Mouse (Mus musculus) 416B (cell line): ENCODE measurements around the gene Rin2.
"Not testable (repeated sequence)": the region's sequence is repeated elsewhere in the genome, so short reads cannot be mapped to it uniquely, and the experiment has no call there.

Source experiments
- DNase-seq: peaks from one replicate; pipeline ENCODE4 v3.0.0; 2011; ENCODE audit warnings: low read depth

Gene Rin2

GRCm38 (mm10) chr2:145900318-145900717 is 225.3 kb downstream of the Rin2 start:
- not testable (repeated sequence) for DNase-seq

- DNase-seq, result no peak
These were observed 226.8 kb downstream of the Rin2 start, which contains the start of gene Naa20 for GRCm38 (mm10) chr2:145901861-145902260. TSS of gene Naa20 (plus strand) at chr2:145902099.

GRCm38 (mm10) chr2:145903061-145903901 is 228.3 kb downstream of the Rin2 start:
- DNase-seq, result peak; percentile 87

GRCm38 (mm10) chr2:145903983-145904616 is 229.1 kb downstream of the Rin2 start:
- peak; percentile 46 for DNase-seq

GRCm38 (mm10) chr2:145905156-145905555 is 230.1 kb downstream of the Rin2 start:
- DNase-seq, result peak; percentile 73

- DNase-seq, result not testable (repeated sequence)
These were observed 230.9 kb downstream of the Rin2 start for GRCm38 (mm10) chr2:145905884-145906283.

GRCm38 (mm10) chr2:145920941-145921650 is 246.1 kb downstream of the Rin2 start:
- peak; percentile 31 for DNase-seq

- peak; percentile 97 for DNase-seq
These were observed 259.6 kb downstream of the Rin2 start, which contains the start of the genes Cfap61 and Crnkl1 for GRCm38 (mm10) chr2:145934339-145935231. TSS of gene Cfap61 (plus strand) at chr2:145934784. TSS of gene Crnkl1 (minus strand) at chr2:145935014.

GRCm38 (mm10) chr2:145936975-145937374 is 262.0 kb downstream of the Rin2 start:
- no peak for DNase-seq
